Mouse (Mus musculus): Measurements from ENCODE around the gene Sgsh.

DNA sequence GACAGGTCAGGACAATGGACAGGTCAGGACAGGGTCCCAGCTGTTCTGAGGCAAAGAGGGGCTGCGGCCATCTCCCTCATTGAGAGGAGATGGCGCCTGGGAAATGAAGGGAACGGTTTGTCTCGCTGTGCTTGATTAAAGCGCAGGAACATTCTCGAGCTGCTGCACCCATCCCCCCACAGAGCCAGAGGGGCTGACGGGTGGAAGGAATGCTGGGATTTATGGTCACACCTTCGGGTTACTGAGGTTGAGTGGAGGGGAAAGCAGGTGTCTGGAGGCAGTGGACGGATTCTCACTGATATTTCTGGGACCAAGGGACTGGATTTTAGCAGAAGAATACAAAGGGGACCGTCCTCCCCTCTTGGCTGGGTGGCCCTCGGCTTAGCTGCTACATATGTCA lies 47.4 kb downstream of the Sgsh start:
- TF ChIP-seq CTCF (IDR thresholded peaks at IDR 0.05 in 2 of 3, conservative IDR thresholded peaks at IDR 0.05 in 1 of 3; ENCODE audit: control insufficient read depth in 1 of 3, insufficient read depth in 1 of 3, low read depth in 2 of 3, low read length in 3 of 3, poor library complexity in 1 of 3, severe bottlenecking in 1 of 3) = no peak
- TF ChIP-seq CHD2 (IDR thresholded peaks at IDR 0.05; ENCODE audit: low read length) = no peak
- TF ChIP-seq SIN3A (IDR thresholded peaks at IDR 0.05; ENCODE audit: low read length) = no peak
- TF ChIP-seq TCF12 (IDR thresholded peaks at IDR 0.05; ENCODE audit: low read depth, low read length) = no peak
- no peak for TF ChIP-seq MXI1 (IDR thresholded peaks at IDR 0.05; ENCODE audit: low read depth, low read length)
- TF ChIP-seq ZMIZ1 (IDR thresholded peaks at IDR 0.05; ENCODE audit: low read depth, low read length) = no peak
- no peak for TF ChIP-seq ZKSCAN1 (IDR thresholded peaks at IDR 0.05; ENCODE audit: low read depth, low read length)
- no peak for TF ChIP-seq ELF1 (IDR thresholded peaks at IDR 0.05; ENCODE audit: low read depth, low read length)
- no peak for TF ChIP-seq TBP (IDR thresholded peaks at IDR 0.05; ENCODE audit: low read depth, low read length)
- TF ChIP-seq SMC3 (IDR thresholded peaks at IDR 0.05; ENCODE audit: low read depth, low read length) = no peak
- no peak for TF ChIP-seq ZC3H11A (IDR thresholded peaks at IDR 0.05; ENCODE audit: low read depth, low read length)
